Mouse (Mus musculus) gastrocnemius, adult 2 months (tissue): ENCODE measurements around the gene Casr. TPM values are rescaled to one million over a fixed set of nuclear protein-coding genes. Genes with fewer than 3 reads are reported as not detected.

Experiments used
- DNase-seq: peaks from one replicate; pipeline ENCODE4 v3.0.0; 2022
- H3K27ac ChIP-seq: fragments of 200-600 bp; 2 replicates; pipeline ENCODE4 v1.8.1; 2022; ENCODE audit warnings: mild to moderate bottlenecking
- H3K4me3 ChIP-seq: fragments of 200-600 bp; 2 replicates; pipeline ENCODE4 v1.8.1; 2022; ENCODE audit warnings: mild to moderate bottlenecking, moderate library complexity
- CTCF ChIP-seq: fragments of 200-600 bp; IDR thresholded peaks from 2 replicates; pipeline ENCODE4 v1.8.1; 2022; ENCODE audit warnings: antibody characterized with exemption, mild to moderate bottlenecking, moderate library complexity
- intact Hi-C: fragments of 180-260 bp; cut with DNase I; formaldehyde crosslinking; loops from one replicate; pipeline ENCODE4 v1.15.1; 2025
- long read RNA-seq, 2 experiments: library from polyadenylated mRNA; stranded (forward); transcript quantifications; one replicate each; pipeline ENCODE4 v2.0.0; 2021
- total RNA-seq, 2 experiments: library from RNA; stranded (reverse); gene quantifications; 2 replicates each; pipeline ENCODE4 v1.2.3; 2021

The Casr gene
- 1 to 10 TPM; 1.7 to 2.5 TPM for total RNA-seq
- long read RNA-seq, experiment 1, partial matches to known transcripts: 1 of 1 reads
- long read RNA-seq, experiment 1, other reads (novel, unspliced or antisense): 0 of 1 reads
- long read RNA-seq, experiment 2, partial matches to known transcripts: 1 of 2 reads
- long read RNA-seq, experiment 2, other reads (novel, unspliced or antisense): 1 of 2 reads

GRCm38 (mm10) chr16:36561386-36562338, at the start of gene Casr:
Casr (minus strand) TSS chr16:36562141.
- DNase-seq: no peak
- no peak for TF ChIP-seq CTCF
- intact Hi-C loops: no loop called here
- Histone ChIP-seq H3K4me3 (peak within 1 kb of the TSS; percentile 61), H3K27ac (no peak within 1 kb of the TSS)

GRCm38 (mm10) chr16:36602632-36603031, 40.7 kb upstream of the Casr start:
- intact Hi-C loops: no loop called here
- no peak for TF ChIP-seq CTCF
- no peak overlapping the region for H3K4me3 ChIP-seq
- no peak for DNase-seq
- H3K27ac ChIP-seq: no peak overlapping the region

GRCm38 (mm10) chr16:36598265-36598664, 36.3 kb upstream of the Casr start:
- intact Hi-C loops: no loop called here
- H3K4me3 ChIP-seq: no peak overlapping the region
- no peak for TF ChIP-seq CTCF
- no peak overlapping the region for H3K27ac ChIP-seq
- DNase-seq: no peak

- H3K4me3 ChIP-seq: no peak overlapping the region
- no peak for DNase-seq
- TF ChIP-seq CTCF: no peak
- H3K27ac ChIP-seq: no peak overlapping the region
- intact Hi-C loops: no loop called here
Measured at GRCm38 (mm10) chr16:36596671-36597410, 34.9 kb upstream of the Casr start.

- intact Hi-C loops: no loop called here
- DNase-seq: no peak
- no peak overlapping the region for H3K27ac ChIP-seq
- no peak for TF ChIP-seq CTCF
- H3K4me3 ChIP-seq: no peak overlapping the region
Measured at GRCm38 (mm10) chr16:36589898-36590297, 28.0 kb upstream of the Casr start.

- H3K4me3 ChIP-seq: no peak overlapping the region
- H3K27ac ChIP-seq: no peak overlapping the region
- DNase-seq: no peak
- no peak for TF ChIP-seq CTCF
- intact Hi-C loops: no loop called here
Measured at GRCm38 (mm10) chr16:36587971-36588370, 26.0 kb upstream of the Casr start.

GRCm38 (mm10) chr16:36582073-36582472, 20.1 kb upstream of the Casr start:
- DNase-seq: no peak
- intact Hi-C loops: no loop called here
- no peak overlapping the region for H3K27ac ChIP-seq
- TF ChIP-seq CTCF: no peak
- H3K4me3 ChIP-seq: no peak overlapping the region

GRCm38 (mm10) chr16:36571942-36572341, 10.0 kb upstream of the Casr start:
- Histone ChIP-seq H3K27ac (no peak overlapping the region), H3K4me3 (no peak overlapping the region)
- no peak for TF ChIP-seq CTCF
- intact Hi-C loops: no loop called here
- DNase-seq: no peak

GRCm38 (mm10) chr16:36559573-36559972, 2.4 kb downstream of the Casr start:
- no peak for TF ChIP-seq CTCF
- Histone ChIP-seq H3K4me3 (no peak overlapping the region), H3K27ac (no peak overlapping the region)
- DNase-seq: no peak
- intact Hi-C loops: no loop called here

GRCm38 (mm10) chr16:36555672-36556165, 6.2 kb downstream of the Casr start:
- H3K27ac ChIP-seq: peak overlapping the region; percentile 66
- no peak for DNase-seq
- H3K4me3 ChIP-seq: no peak overlapping the region

GRCm38 (mm10) chr16:36553624-36554023, 8.3 kb downstream of the Casr start:
- Histone ChIP-seq H3K27ac (no peak overlapping the region), H3K4me3 (no peak overlapping the region)
- intact Hi-C loops: no loop called here
- TF ChIP-seq CTCF: peak; percentile 37
- no peak for DNase-seq

More at GRCm38 (mm10) chr16:36555672-36556165, 6.2 kb downstream of the Casr start:
- intact Hi-C loops: no loop called here
- TF ChIP-seq CTCF: no peak

GRCm38 (mm10) chr16:36545333-36545732, 16.6 kb downstream of the Casr start:
- H3K27ac ChIP-seq: no peak overlapping the region
- no peak for TF ChIP-seq CTCF
- no peak overlapping the region for H3K4me3 ChIP-seq
- intact Hi-C loops: no loop called here
- no peak for DNase-seq

GRCm38 (mm10) chr16:36543091-36543490, 18.9 kb downstream of the Casr start:
- no peak for DNase-seq
- intact Hi-C loops: no loop called here
- Histone ChIP-seq H3K27ac (no peak overlapping the region), H3K4me3 (no peak overlapping the region)
- TF ChIP-seq CTCF: no peak
